Mouse (Mus musculus) spleen, postnatal 4 days (tissue): ENCODE data around the gene Rabac1.
A peak's percentile ranks its signal among the peaks of the same experiment; 100 is the strongest.

Experiments used
- DNase-seq, 2 experiments: peaks; one replicate each; pipeline ENCODE4 v3.0.0; 2022; ENCODE audit warnings: low spot score in 2 of 2

Rabac1 gene

GRCm38 (mm10) chr7:24980439-24980838 lies 7.9 kb upstream of the Rabac1 start:
- DNase-seq: no peak

GRCm38 (mm10) chr7:24978781-24979180 lies 6.2 kb upstream of the Rabac1 start:
- DNase-seq: peak in 1 of 2 experiments; percentile 32

GRCm38 (mm10) chr7:24974893-24975595 lies 2.5 kb upstream of the Rabac1 start:
- DNase-seq: no peak

- no peak for DNase-seq
Measured at GRCm38 (mm10) chr7:24973902-24974301, 1.3 kb upstream of the Rabac1 start.

- no peak for DNase-seq
Measured at GRCm38 (mm10) chr7:24973208-24973607, 654 bp upstream of the Rabac1 start.

- DNase-seq: peak in 1 of 2 experiments; percentile 36
Measured at GRCm38 (mm10) chr7:24971261-24971971, 1.1 kb downstream of the Rabac1 start.

GRCm38 (mm10) chr7:24970341-24970740 lies 2.2 kb downstream of the Rabac1 start:
- DNase-seq: no peak

GRCm38 (mm10) chr7:24969805-24970204 lies 2.7 kb downstream of the Rabac1 start:
- DNase-seq: no peak

- no peak for DNase-seq
Measured at GRCm38 (mm10) chr7:24968463-24968862, 4.1 kb downstream of the Rabac1 start.

GRCm38 (mm10) chr7:24967966-24968365 lies 4.6 kb downstream of the Rabac1 start:
- no peak for DNase-seq

- peak; percentile 74 to 91 for DNase-seq
Measured at GRCm38 (mm10) chr7:24964897-24965535, 7.5 kb downstream of the Rabac1 start.

GRCm38 (mm10) chr7:24964288-24964687 lies 8.3 kb downstream of the Rabac1 start:
- DNase-seq: no peak

- DNase-seq: no peak
Measured at GRCm38 (mm10) chr7:24955226-24955625, 17.3 kb downstream of the Rabac1 start.

- DNase-seq: peak in 1 of 2 experiments; percentile 55
Measured at GRCm38 (mm10) chr7:24954450-24954849, 18.1 kb downstream of the Rabac1 start.

- no peak for DNase-seq
Measured at GRCm38 (mm10) chr7:24953966-24954365, 18.6 kb downstream of the Rabac1 start.

GRCm38 (mm10) chr7:24949958-24950623 lies 22.5 kb downstream of the Rabac1 start:
- peak; percentile 76 to 91 for DNase-seq

GRCm38 (mm10) chr7:24948774-24949173 lies 23.8 kb downstream of the Rabac1 start:
- DNase-seq: no peak

GRCm38 (mm10) chr7:24947316-24948048 lies 25.1 kb downstream of the Rabac1 start:
- DNase-seq: no peak

- no peak for DNase-seq
Measured at GRCm38 (mm10) chr7:24944257-24944950, 28.1 kb downstream of the Rabac1 start, which contains the start of gene Gm4881. Gene Gm4881, minus strand, starts transcription at chr7:24944494.

GRCm38 (mm10) chr7:24943641-24944040 lies 28.9 kb downstream of the Rabac1 start:
- DNase-seq: no peak

- no peak for DNase-seq
Measured at GRCm38 (mm10) chr7:24931651-24932050, 40.9 kb downstream of the Rabac1 start.
